Mouse (Mus musculus) myocyte (in vitro differentiated cells): ENCODE data around the gene Amz2. TPM values are rescaled to one million over a fixed set of nuclear protein-coding genes. Genes with fewer than 3 reads are reported as not detected.

Experiments used
- H3K27me3 ChIP-seq: one replicate; pipeline ENCODE4 v1.6.1; 2011; ENCODE audit not compliant: control insufficient read depth, insufficient read depth, insufficient read length
- H3K36me3 ChIP-seq: one replicate; pipeline ENCODE4 v1.6.1; 2011; ENCODE audit not compliant: control insufficient read depth, insufficient read depth
- H3K4me2 ChIP-seq: one replicate; pipeline ENCODE4 v1.6.1; 2011; ENCODE audit warnings: low read depth, control low read depth
- H3K4me3 ChIP-seq: one replicate; pipeline ENCODE4 v1.5.1; 2011; ENCODE audit warnings: mild to moderate bottlenecking, control low read depth, moderate library complexity
- H3K79me2 ChIP-seq: one replicate; pipeline ENCODE4 v1.6.1; 2011; ENCODE audit not compliant: control insufficient read depth, insufficient read depth
- H3ac ChIP-seq: one replicate; pipeline ENCODE4 v1.6.1; 2011; ENCODE audit not compliant: control insufficient read depth, insufficient read length
- CEBPB ChIP-seq: IDR thresholded peaks from 2 replicates; pipeline ENCODE4 v1.6.1; 2011; ENCODE audit warnings: mild to moderate bottlenecking, moderate library complexity; ENCODE audit not compliant: poor library complexity, insufficient read depth, severe bottlenecking
- E2F4 ChIP-seq: IDR thresholded peaks from one replicate; pipeline ENCODE4 v1.6.1; 2011; ENCODE audit warnings: mild to moderate bottlenecking, control low read depth, moderate library complexity; ENCODE audit not compliant: insufficient read depth
- MAX ChIP-seq: IDR thresholded peaks from one replicate; pipeline ENCODE4 v1.6.1; 2011; ENCODE audit warnings: low read depth, mild to moderate bottlenecking, control low read depth
- MYOD1 ChIP-seq, 3 experiments: IDR thresholded peaks; one replicate each; pipeline ENCODE4 v1.6.1; 2011; ENCODE audit warnings: control low read depth in 2 of 3, low read depth in 2 of 3, mild to moderate bottlenecking in 2 of 3, moderate library complexity in 1 of 3; ENCODE audit not compliant: insufficient read length in 2 of 3, control insufficient read depth in 1 of 3
- MYOG ChIP-seq, 3 experiments: IDR thresholded peaks; one replicate each; pipeline ENCODE4 v1.6.1; 2011; ENCODE audit warnings: control low read depth in 2 of 3, low read depth in 2 of 3, mild to moderate bottlenecking in 2 of 3; ENCODE audit not compliant: insufficient read length in 2 of 3, control insufficient read depth in 1 of 3, insufficient read depth in 1 of 3
- POLR2A ChIP-seq: IDR thresholded peaks from one replicate; pipeline ENCODE4 v1.6.1; 2011; ENCODE audit warnings: low read depth, mild to moderate bottlenecking, control low read depth, moderate library complexity; ENCODE audit not compliant: insufficient read length
- POLR2AphosphoS2 ChIP-seq: IDR thresholded peaks from one replicate; pipeline ENCODE4 v1.6.1; 2011; ENCODE audit warnings: low read depth, control low read depth; ENCODE audit not compliant: insufficient read length
- REST ChIP-seq: IDR thresholded peaks from one replicate; pipeline ENCODE4 v1.6.1; 2011; ENCODE audit warnings: mild to moderate bottlenecking, control low read depth, moderate library complexity; ENCODE audit not compliant: insufficient read depth, insufficient read length
- SRF ChIP-seq: IDR thresholded peaks from one replicate; pipeline ENCODE4 v1.6.1; 2011; ENCODE audit warnings: low read depth; ENCODE audit not compliant: control insufficient read depth, insufficient read length
- TCF12 ChIP-seq: IDR thresholded peaks from one replicate; pipeline ENCODE4 v1.6.1; 2011; ENCODE audit warnings: mild to moderate bottlenecking, control low read depth; ENCODE audit not compliant: poor library complexity, insufficient read depth, severe bottlenecking
- TCF3 ChIP-seq: IDR thresholded peaks from one replicate; pipeline ENCODE4 v1.6.1; 2011; ENCODE audit warnings: low read depth, control low read depth; ENCODE audit not compliant: insufficient read length
- USF1 ChIP-seq: IDR thresholded peaks from one replicate; pipeline ENCODE4 v1.6.1; 2011; ENCODE audit warnings: low read depth, mild to moderate bottlenecking, control low read depth, moderate library complexity
- polyA plus RNA-seq: library from polyadenylated mRNA; unstranded; fragments of >200 nt; fragmentation: generic; extraction: Trizol; gene quantifications from one replicate; pipeline ENCODE4 v1.2.1, GENCODE M21; 2012; ENCODE audit warnings: missing spikeins

Gene Amz2
- polyA plus RNA-seq, 1 experiment: 31.5 TPM

GRCm38 (mm10) chr11:109413617-109414016 lies 12.1 kb upstream of the Amz2 start, which contains the start of gene 9930022D16Rik:
9930022D16Rik (plus strand) TSS chr11:109413917.
- H3K79me2 ChIP-seq: no peaks in the 10 kb centered on the region
- no peak within 1 kb of the TSS for H3K4me2 ChIP-seq
- H3K36me3 ChIP-seq: no peaks in the 10 kb centered on the region
- no peaks in the 10 kb centered on the region for H3K27me3 ChIP-seq
- no peak within 1 kb of the TSS for H3K4me3 ChIP-seq
- H3ac ChIP-seq: no peak within 1 kb of the TSS
- no peak for TF ChIP-seq MAX
- TF ChIP-seq TCF3: no peak
- TF ChIP-seq E2F4: no peak
- TF ChIP-seq CEBPB: no peak
- TF ChIP-seq USF1: no peak
- TF ChIP-seq SRF: no peak
- TF ChIP-seq POLR2AphosphoS2: no peak
- no peak for TF ChIP-seq MYOD1 (IDR thresholded peaks at IDR 0.05; ENCODE audit: control insufficient read depth in 1 of 3, insufficient read length in 2 of 3, low read depth in 2 of 3)
- no peak for TF ChIP-seq MYOG (IDR thresholded peaks at IDR 0.05; ENCODE audit: control insufficient read depth in 1 of 3, insufficient read depth in 1 of 3, insufficient read length in 2 of 3, low read depth in 2 of 3)
- TF ChIP-seq POLR2A: no peak
- no peak for TF ChIP-seq REST
- no peak for TF ChIP-seq TCF12

DNA sequence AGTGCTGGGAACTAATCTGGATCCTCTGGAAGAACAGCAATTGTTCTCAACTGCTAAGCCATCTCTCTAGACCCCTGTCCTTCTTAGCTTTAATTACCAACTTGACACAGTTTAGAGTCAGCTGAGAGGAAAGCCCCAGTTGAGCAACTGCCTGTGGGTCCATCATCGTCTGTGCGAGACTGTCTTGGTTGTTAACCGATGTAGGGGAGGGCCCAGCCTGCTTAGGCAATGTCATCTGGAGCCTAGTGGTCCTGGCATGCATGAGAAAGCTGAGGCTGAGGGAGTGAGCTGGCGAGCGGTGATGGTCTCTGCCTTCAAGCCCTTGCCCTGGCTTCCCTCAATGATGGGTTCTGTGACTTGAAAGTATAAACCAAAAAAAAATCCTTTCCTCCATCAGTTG lies 10.9 kb upstream of the Amz2 start:
- H3K27me3 ChIP-seq: no peaks in the 10 kb centered on the region
- H3K79me2 ChIP-seq: no peaks in the 10 kb centered on the region

GRCm38 (mm10) chr11:109416709-109417420 lies 8.9 kb upstream of the Amz2 start:
- Histone ChIP-seq H3K36me3 (no peaks in the 10 kb centered on the region), H3K4me2 (no peak overlapping the region), H3K79me2 (no peaks in the 10 kb centered on the region), H3ac (no peak overlapping the region), H3K27me3 (no peaks in the 10 kb centered on the region), H3K4me3 (no peak overlapping the region)
- TF ChIP-seq MYOD1 (IDR thresholded peaks at IDR 0.05; ENCODE audit: control insufficient read depth in 1 of 3, insufficient read length in 2 of 3, low read depth in 2 of 3): no peak
- TF ChIP-seq USF1: no peak
- no peak for TF ChIP-seq TCF3
- no peak for TF ChIP-seq E2F4
- no peak for TF ChIP-seq REST
- no peak for TF ChIP-seq SRF
- no peak for TF ChIP-seq MYOG (IDR thresholded peaks at IDR 0.05; ENCODE audit: control insufficient read depth in 1 of 3, insufficient read depth in 1 of 3, insufficient read length in 2 of 3, low read depth in 2 of 3)
- no peak for TF ChIP-seq MAX
- TF ChIP-seq CEBPB: no peak
- TF ChIP-seq POLR2A: no peak
- no peak for TF ChIP-seq TCF12
- no peak for TF ChIP-seq POLR2AphosphoS2

More for the DNA sequence above, 10.9 kb upstream of the Amz2 start:
- Histone ChIP-seq H3K4me2 (no peak overlapping the region), H3K36me3 (no peaks in the 10 kb centered on the region), H3ac (no peak overlapping the region), H3K4me3 (no peak overlapping the region)
- TF ChIP-seq TCF12: no peak
- no peak for TF ChIP-seq USF1
- TF ChIP-seq POLR2A: no peak

GRCm38 (mm10) chr11:109417472-109418040 lies 8.2 kb upstream of the Amz2 start:
- no peaks in the 10 kb centered on the region for H3K27me3 ChIP-seq
- H3K4me2 ChIP-seq: no peak overlapping the region
- H3K4me3 ChIP-seq: no peak overlapping the region
- no peak overlapping the region for H3ac ChIP-seq
- H3K79me2 ChIP-seq: no peaks in the 10 kb centered on the region
- TF ChIP-seq TCF12 (no peak), MYOG (IDR thresholded peaks at IDR 0.05; ENCODE audit: control insufficient read depth in 1 of 3, insufficient read depth in 1 of 3, insufficient read length in 2 of 3, low read depth in 2 of 3) (no peak), E2F4 (no peak), CEBPB (no peak)
- H3K36me3 ChIP-seq: no peaks in the 10 kb centered on the region

DNA sequence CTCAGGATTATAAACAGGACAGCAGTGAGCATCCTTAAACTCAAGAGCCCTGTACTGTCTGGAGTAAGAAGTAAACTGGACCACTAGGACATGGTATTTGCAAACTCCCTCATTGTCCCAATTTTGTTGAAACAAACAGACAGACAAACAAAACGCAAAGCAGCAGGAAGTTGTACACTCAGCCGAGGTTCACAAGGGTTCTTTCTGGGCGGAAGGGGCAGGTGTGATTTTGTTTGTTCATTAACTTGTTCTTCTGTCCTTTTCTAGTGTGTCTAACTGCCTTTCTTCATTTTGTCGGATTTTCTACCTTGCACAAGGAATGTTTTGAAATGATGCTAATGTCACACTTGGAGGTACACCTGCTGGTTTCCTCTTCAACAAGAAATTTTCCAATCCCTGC lies 6.3 kb upstream of the Amz2 start:
- H3K4me3 ChIP-seq: no peak overlapping the region
- H3ac ChIP-seq: no peak overlapping the region

More for the DNA sequence above, 6.3 kb upstream of the Amz2 start:
- Histone ChIP-seq H3K27me3 (no peaks in the 10 kb centered on the region), H3K4me2 (no peak overlapping the region), H3K79me2 (no peaks in the 10 kb centered on the region), H3K36me3 (no peaks in the 10 kb centered on the region)
- no peak for TF ChIP-seq CEBPB
- TF ChIP-seq SRF: no peak
- TF ChIP-seq REST: no peak
- TF ChIP-seq POLR2A: no peak
- no peak for TF ChIP-seq USF1
- no peak for TF ChIP-seq TCF3
- no peak for TF ChIP-seq POLR2AphosphoS2
- no peak for TF ChIP-seq MYOD1 (IDR thresholded peaks at IDR 0.05; ENCODE audit: control insufficient read depth in 1 of 3, insufficient read length in 2 of 3, low read depth in 2 of 3)
- TF ChIP-seq MAX: no peak
- no peak for TF ChIP-seq TCF12
- no peak for TF ChIP-seq MYOG (IDR thresholded peaks at IDR 0.05; ENCODE audit: control insufficient read depth in 1 of 3, insufficient read depth in 1 of 3, insufficient read length in 2 of 3, low read depth in 2 of 3)
- no peak for TF ChIP-seq E2F4
